Mouse (Mus musculus) natural killer cell, adult 2 months (primary cell): ENCODE measurements around the gene Rilp.

Experiments
- DNase-seq, 2 experiments: peaks; one replicate each; pipeline ENCODE4 v3.0.0; 2022; ENCODE audit warnings: low spot score in 2 of 2

Gene Rilp

DNA sequence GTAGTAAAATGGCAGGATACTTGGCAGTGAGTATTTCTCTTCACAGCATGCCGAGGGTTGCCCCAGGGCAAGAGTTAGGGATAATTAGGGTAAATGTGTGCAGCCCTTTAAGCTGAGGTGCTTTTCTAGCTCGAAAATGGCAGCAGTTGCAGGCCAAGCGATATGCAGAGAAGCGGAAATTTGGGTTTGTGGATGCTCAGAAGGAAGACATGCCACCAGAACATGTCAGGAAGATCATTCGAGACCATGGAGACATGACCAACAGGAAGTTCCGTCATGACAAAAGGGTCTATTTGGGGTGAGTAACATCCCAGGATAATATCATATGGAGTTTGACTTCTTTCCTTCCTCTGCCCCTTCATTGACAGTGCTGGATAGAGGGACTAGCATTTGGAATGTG lies 22.4 kb upstream of the Rilp start:
- DNase-seq, result no peak

DNA sequence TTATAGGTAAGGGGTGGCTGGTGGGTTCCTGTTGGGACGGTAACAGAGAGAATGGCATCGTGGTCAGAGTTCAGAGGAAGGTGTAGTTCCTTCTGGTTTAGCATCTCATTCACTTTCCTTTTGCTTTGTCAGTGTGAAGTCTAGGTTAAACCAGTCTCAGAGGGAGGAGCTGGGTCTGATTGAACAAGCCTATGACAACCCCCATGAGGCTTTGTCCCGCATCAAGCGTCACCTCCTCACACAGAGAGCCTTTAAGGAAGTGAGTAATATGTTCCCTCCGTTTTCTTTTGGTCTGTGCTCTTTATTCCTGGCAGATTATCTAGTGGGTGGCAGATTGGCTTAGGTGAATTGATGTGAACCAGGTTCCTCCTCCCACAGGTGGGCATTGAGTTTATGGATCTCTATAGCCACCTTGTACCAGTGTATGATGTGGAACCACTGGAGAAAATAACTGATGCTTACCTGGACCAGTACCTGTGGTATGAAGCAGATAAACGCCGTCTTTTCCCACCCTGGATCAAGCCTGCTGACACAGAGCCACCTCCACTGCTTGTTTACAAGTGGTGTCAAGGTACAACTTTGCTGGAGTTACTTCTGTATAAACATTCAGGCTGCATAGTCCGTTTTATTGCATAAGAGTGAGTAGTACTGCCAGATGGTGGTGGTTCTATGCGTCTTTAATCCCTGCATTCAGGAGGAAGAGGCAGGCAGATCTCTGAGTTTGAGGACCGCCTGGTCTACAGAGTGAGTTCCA lies 15.4 kb upstream of the Rilp start:
- no peak for DNase-seq

GRCm38 (mm10) chr11:75498126-75498525 lies 11.8 kb upstream of the Rilp start:
- DNase-seq, result no peak

DNA sequence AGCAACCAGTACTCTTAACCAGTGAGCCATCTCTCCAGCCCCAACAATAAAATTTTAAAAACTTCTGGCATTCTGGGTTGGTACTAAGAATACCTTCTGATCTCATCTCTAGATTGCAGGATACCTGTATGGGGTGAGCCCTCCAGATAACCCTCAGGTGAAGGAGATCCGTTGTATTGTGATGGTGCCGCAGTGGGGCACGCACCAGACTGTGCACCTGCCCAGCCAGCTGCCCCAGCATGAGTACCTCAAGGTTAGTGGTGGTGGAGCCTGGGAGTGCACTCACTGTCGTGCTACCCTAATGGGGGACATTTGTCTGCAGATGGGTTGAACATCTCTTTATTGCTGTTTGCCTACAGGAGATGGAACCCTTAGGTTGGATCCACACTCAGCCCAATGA lies 1.7 kb upstream of the Rilp start:
- DNase-seq, result no peak

- no peak for DNase-seq
Observed at GRCm38 (mm10) chr11:75508904-75509303, 990 bp upstream of the Rilp start.

DNA sequence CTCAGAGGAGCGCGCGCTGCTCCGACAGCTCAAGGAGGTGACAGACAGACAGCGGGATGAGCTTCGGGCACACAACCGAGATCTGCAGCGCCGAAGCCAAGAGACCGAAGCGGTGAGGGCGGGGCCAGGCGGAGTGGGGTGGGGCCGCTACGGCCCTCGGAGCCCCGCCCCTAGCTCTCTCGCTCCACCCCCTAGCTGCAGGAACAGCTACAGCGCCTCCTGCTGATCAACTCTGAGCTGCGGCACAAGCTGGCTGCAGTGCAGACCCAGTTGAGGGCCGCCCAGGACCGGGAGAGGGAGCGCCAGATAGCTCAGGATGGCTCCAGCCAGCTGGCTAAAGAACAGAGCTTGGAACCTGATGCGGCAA lies 716 bp downstream of the Rilp start:
- peak; percentile 88 to 94 for DNase-seq

- DNase-seq, result no peak
Observed at GRCm38 (mm10) chr11:75511213-75511612, 1.3 kb downstream of the Rilp start.

DNA sequence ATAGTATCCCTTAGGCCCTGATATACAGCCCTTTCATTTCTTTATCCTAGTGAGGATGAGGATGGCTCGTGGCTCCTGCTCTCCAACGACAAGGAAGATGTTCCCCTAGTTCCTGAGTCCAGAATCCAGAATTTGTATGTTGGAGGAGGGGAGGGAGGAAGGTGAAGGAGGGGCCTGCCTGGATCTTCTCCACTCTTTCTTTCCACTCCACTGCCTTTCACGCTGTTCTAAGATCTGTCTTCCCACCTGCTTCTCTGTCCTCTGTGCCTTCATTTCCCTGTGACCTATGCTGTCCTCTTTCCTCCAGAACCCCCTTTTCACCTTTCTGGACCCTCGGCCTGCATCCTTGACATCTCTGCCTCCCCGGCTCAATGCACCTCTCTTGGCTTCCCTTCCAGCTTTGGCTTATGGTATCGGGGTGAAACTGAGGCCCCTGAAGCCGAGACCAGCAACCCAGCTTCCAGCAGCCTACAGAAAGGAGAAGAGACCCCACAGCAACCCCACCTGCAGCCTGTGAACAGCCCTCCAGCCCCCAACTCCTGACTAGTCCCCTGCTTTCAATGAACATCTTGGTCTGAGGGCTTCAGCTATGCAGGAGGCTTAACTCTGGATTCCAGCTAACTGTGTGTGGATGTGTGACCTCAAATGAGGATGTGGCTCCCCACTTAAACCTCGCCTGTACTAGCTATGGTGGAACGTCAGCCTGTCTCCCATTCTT lies 2.6 kb downstream of the Rilp start:
- DNase-seq, result no peak

GRCm38 (mm10) chr11:75513336-75513735 lies 3.4 kb downstream of the Rilp start, which contains the start of gene Scarf1:
Scarf1 (plus strand) TSS chr11:75513540.
- no peak for DNase-seq

DNA sequence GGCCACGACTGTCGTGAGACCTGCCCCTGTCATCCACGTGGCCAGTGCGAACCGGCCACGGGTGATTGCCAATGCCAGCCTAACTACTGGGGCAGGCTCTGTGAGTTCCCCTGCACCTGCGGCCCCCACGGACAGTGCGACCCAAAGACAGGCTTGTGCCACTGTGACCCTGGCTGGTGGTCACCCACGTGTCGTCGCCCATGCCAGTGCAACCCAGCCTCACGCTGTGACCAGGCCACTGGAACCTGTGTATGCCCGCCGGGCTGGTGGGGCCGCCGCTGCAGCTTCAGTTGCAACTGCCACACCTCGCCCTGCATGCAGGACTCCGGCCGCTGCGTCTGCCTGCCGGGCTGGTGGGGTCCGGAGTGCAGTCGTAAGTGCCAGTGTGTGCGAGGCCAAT lies 5.3 kb downstream of the Rilp start:
- no peak for DNase-seq

- DNase-seq, result no peak
Observed at GRCm38 (mm10) chr11:75519834-75520633, 10.1 kb downstream of the Rilp start.

GRCm38 (mm10) chr11:75521609-75522008 lies 11.7 kb downstream of the Rilp start:
- no peak for DNase-seq

DNA sequence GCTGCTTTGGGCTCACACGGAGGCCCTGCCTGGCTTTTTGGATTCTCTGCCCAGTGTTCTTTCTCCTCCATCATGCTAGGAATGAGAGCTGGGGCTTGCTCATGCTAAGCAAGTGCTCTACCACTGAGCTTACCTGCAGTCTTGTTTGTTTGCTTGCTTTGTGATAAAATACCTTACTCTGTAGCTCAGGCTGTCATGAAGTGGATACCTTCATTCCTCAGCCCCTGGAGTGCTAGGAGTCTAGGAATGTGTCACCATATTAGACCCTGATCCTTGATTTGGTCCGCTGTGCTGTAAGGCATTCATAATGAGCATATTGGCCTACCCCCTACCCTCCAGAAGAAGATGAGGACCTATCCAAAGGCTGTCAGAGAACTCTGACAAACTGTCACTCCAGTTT lies 12.9 kb downstream of the Rilp start:
- no peak for DNase-seq

DNA sequence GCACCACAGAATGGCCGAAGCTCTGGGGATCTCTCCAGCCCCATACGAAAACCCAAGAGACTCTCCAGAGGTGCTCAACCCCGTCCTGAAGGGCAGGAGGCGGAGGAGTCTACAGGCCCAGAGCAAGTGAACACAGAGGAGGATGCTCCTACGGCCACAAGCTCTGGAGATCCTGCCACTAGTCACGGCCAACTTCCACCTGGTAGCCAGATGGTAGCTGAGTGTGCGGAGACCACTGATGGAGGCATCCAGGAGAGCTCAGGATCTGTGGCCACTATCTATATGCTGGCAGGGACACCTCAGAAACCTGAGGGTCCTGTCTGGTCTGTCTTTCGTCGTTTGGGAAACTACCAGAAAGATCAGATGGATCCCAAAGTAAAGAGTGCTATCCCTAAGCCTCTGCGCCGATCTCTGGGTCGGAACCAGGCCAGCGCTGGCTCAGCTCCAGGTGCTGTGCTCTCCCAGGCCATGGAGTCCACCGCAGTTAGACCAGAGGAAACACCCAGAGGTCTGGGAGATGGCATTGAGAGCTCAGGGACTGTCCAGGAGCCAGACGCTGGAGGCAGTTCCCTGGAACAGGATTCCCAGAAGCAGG lies 15.7 kb downstream of the Rilp start:
- DNase-seq, result no peak

DNA sequence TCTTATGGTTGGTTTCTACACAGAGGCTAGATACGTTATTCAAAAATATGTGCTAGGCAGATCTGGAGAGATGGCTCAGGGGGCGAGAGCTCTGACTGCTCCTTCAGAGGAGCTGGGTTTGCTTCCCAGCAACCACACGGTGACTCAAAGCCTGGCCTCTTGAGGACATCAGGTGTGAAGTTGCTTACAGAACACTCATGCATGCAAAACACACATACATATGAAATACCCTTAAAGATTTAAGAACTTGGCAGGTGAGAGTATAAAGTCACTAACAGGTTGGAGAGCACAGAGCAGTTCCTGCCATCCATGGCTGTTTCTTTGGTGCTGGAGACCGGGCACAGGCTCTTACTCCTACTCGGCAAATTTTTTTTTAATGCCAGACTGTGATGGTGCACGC lies 17.0 kb downstream of the Rilp start:
- DNase-seq, result no peak

- no peak for DNase-seq
Observed at GRCm38 (mm10) chr11:75529771-75530170, 19.9 kb downstream of the Rilp start.

GRCm38 (mm10) chr11:75530325-75530724 lies 20.4 kb downstream of the Rilp start:
- peak; percentile 92 to 95 for DNase-seq

GRCm38 (mm10) chr11:75530845-75531373 lies 21.0 kb downstream of the Rilp start:
- no peak for DNase-seq

DNA sequence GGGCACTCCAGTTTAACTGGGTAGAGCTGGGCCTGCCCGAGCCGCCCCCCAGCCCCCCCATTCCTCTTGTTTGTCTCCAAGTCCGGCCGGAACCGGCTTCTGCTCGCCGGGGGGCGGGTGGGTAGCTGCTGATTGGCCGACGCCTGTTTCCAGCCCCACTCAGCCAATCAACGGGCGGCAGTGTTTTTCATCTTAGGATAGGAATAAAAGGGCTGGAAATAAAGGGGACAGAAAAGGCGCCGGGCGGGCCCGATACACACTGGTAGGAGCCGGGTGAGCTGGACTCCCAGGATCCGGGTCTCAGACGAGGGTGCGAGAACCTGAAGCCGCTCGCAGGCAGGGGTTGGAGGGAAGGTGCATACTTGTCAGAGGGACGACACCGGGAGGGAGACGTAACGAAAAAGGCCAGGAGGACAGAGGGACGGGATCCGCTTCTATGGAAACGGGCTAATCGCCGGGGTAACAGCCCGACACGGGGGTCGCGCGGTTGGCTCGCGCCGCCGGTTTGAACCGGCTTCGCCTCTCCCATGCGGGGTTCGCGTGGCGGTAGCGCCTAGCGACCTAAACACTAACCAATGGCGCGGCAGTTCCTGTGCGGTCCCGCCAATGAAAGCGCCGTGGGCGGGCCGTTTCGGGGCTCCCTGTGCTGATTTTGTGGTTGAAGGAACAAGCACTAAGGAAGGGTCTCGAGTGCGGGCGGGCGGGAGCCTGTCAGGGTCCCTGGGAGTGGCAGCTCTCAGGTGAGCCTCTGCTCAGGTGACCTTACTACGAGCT lies 21.8 kb downstream of the Rilp start, which contains the start of gene Slc43a2:
TSS of gene Slc43a2 (plus strand) at position 226 of the 774 bp plus-strand sequence.
- DNase-seq, result peak; percentile 84 to 87

GRCm38 (mm10) chr11:75532340-75533277 lies 22.7 kb downstream of the Rilp start:
- peak in 1 of 2 experiments; percentile 62 for DNase-seq
